Mouse (Mus musculus) forebrain, embryonic 13.5 days (tissue): ENCODE measurements at regions not wholly inside any gene's neighbourhood (a gene's known extent, or its start where the extent isn't known, plus 50 kb on each side); places are given as distances from the start of the nearest gene placed in this dataset.

Experiments
- ATAC-seq: fragments of 200-750 bp; cut with Nextera tagmentation; 2 replicates; pipeline ENCODE4 v1.8.0; 2017
- H3K27ac ChIP-seq: fragments of 300-500 bp; sonication (generic); 2 replicates; pipeline ENCODE4 v1.5.1; 2015; ENCODE audit warnings: inconsistent platforms, mild to moderate bottlenecking, moderate library complexity
- H3K27me3 ChIP-seq: fragments of 300-500 bp; sonication (generic); 2 replicates; pipeline ENCODE4 v1.6.1; 2015; ENCODE audit warnings: mild to moderate bottlenecking, inconsistent platforms
- H3K36me3 ChIP-seq: fragments of 300-500 bp; sonication (generic); 2 replicates; pipeline ENCODE4 v1.6.1; 2015; ENCODE audit warnings: mild to moderate bottlenecking, inconsistent platforms; ENCODE audit not compliant: poor library complexity, severe bottlenecking
- H3K4me1 ChIP-seq: fragments of 300-500 bp; sonication (generic); 2 replicates; pipeline ENCODE4 v1.6.1; 2015; ENCODE audit warnings: inconsistent platforms
- H3K4me2 ChIP-seq: fragments of 300-500 bp; sonication (generic); 2 replicates; pipeline ENCODE4 v1.6.1; 2015; ENCODE audit warnings: inconsistent platforms, mild to moderate bottlenecking, moderate library complexity
- H3K4me3 ChIP-seq: fragments of 300-500 bp; sonication (generic); 2 replicates; pipeline ENCODE4 v1.5.1; 2015; ENCODE audit warnings: mild to moderate bottlenecking, inconsistent platforms
- H3K9ac ChIP-seq: fragments of 300-500 bp; sonication (generic); 2 replicates; pipeline ENCODE4 v1.6.1; 2015; ENCODE audit warnings: mild to moderate bottlenecking, inconsistent platforms
- H3K9me3 ChIP-seq: fragments of 300-500 bp; sonication (generic); replicated peaks from 2 replicates; pipeline ENCODE4 v1.6.1; 2016; ENCODE audit warnings: inconsistent platforms
- WGBS: fragments of 180-500 bp; shearing (Covaris S2); methylation state at CpG from one replicate; pipeline ENCODE4 v1.1.7; 2015; 5-methylcytosine and 5-hydroxymethylcytosine counted together

GRCm38 (mm10) chr6:50713297-50713696, 59.1 kb upstream of the Npvf start:
- no peaks in the 10 kb centered on the region for H3K9me3 ChIP-seq
- H3K36me3 ChIP-seq: no peaks in the 10 kb centered on the region
- H3K4me1 ChIP-seq: no peaks in the 10 kb centered on the region
- no peak for ATAC-seq
- no peak overlapping the region for H3K4me3 ChIP-seq
- 84% methylated on average over 3 of the region's 3 CpGs for WGBS
- H3K9ac ChIP-seq: no peak overlapping the region
- no peak overlapping the region for H3K27ac ChIP-seq
- H3K4me2 ChIP-seq: no peak overlapping the region
- H3K27me3 ChIP-seq: no peaks in the 10 kb centered on the region

DNA sequence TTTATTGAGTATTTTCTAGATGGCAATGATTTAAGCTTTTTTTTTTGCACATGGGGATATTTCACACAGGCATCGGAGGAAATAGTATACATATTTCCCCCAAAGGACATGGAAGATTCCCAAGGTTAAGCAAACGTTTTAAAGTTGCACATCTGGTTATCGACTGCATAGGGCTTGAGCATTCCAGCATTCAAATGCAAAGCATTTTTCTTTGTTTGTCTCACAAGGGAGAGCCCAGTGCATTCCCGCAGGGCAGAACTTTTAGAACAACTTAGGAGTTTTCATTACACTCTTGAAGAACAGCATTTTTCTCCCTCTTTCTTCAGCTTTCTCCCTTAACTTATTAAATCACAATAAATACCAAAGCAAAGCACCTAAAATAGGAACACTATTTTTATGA, 64.4 kb upstream of the Npvf start:
- Histone ChIP-seq H3K4me1 (no peaks in the 10 kb centered on the region), H3K27ac (no peak overlapping the region), H3K9ac (no peak overlapping the region), H3K4me2 (no peak overlapping the region), H3K27me3 (no peaks in the 10 kb centered on the region), H3K36me3 (no peaks in the 10 kb centered on the region), H3K4me3 (no peak overlapping the region), H3K9me3 (no peaks in the 10 kb centered on the region)
- 20% methylated on average over 4 of the region's 4 CpGs for WGBS
- no peak for ATAC-seq

- no peak overlapping the region for H3K4me2 ChIP-seq
- no peaks in the 10 kb centered on the region for H3K9me3 ChIP-seq
- no peak for ATAC-seq
- H3K27ac ChIP-seq: no peak overlapping the region
- no peaks in the 10 kb centered on the region for H3K27me3 ChIP-seq
- 85% methylated on average over 4 of the region's 4 CpGs for WGBS
- no peak overlapping the region for H3K9ac ChIP-seq
- H3K4me3 ChIP-seq: no peak overlapping the region
- H3K4me1 ChIP-seq: no peaks in the 10 kb centered on the region
- H3K36me3 ChIP-seq: no peaks in the 10 kb centered on the region
These were observed 66.1 kb upstream of the Npvf start for GRCm38 (mm10) chr6:50720346-50720745.

GRCm38 (mm10) chr6:50725640-50726039, 71.4 kb upstream of the Npvf start:
- no peaks in the 10 kb centered on the region for H3K27me3 ChIP-seq
- H3K4me1 ChIP-seq: no peaks in the 10 kb centered on the region
- H3K27ac ChIP-seq: no peak overlapping the region
- WGBS: 68% methylated on average over 3 of the region's 3 CpGs
- H3K4me3 ChIP-seq: no peak overlapping the region
- no peak for ATAC-seq
- no peaks in the 10 kb centered on the region for H3K36me3 ChIP-seq
- no peak overlapping the region for H3K9ac ChIP-seq
- H3K4me2 ChIP-seq: no peak overlapping the region
- no peaks in the 10 kb centered on the region for H3K9me3 ChIP-seq

DNA sequence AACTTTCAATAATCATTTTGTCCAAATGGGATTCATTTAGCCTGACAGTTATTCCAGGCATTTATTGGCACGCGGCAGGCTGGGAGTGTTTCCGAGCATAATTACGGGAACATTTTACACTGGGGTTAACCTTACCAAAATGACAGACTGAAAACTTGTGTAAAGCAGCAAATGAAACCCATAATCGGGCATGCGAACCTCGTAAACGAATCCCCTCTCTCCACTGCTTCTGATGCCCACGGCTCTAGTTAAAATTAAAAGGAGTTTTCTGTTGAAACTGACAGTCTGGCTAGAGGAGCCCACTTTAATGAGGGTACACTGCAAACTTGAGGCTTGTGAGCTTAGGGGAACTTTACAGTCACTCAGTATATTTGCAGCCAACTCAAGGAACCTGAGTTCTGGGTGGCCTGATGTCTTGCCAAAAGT, 71.9 kb upstream of the Npvf start:
- no peak for ATAC-seq
- Histone ChIP-seq H3K27ac (no peak overlapping the region), H3K4me3 (no peak overlapping the region), H3K4me2 (no peak overlapping the region), H3K9me3 (no peaks in the 10 kb centered on the region), H3K4me1 (no peaks in the 10 kb centered on the region), H3K36me3 (no peaks in the 10 kb centered on the region), H3K9ac (no peak overlapping the region), H3K27me3 (no peaks in the 10 kb centered on the region)
- WGBS: 62% methylated on average over 9 of the region's 9 CpGs

GRCm38 (mm10) chr6:50730744-50731718, 76.8 kb upstream of the Npvf start:
- Histone ChIP-seq H3K9me3 (no peaks in the 10 kb centered on the region), H3K27me3 (no peaks in the 10 kb centered on the region), H3K27ac (no peak overlapping the region), H3K4me3 (no peak overlapping the region), H3K36me3 (no peaks in the 10 kb centered on the region), H3K4me1 (no peaks in the 10 kb centered on the region), H3K9ac (no peak overlapping the region), H3K4me2 (no peak overlapping the region)
- no peak for ATAC-seq
- WGBS: 80% methylated on average over 14 of the region's 14 CpGs

GRCm38 (mm10) chr6:50734701-50735100, 80.5 kb upstream of the Npvf start:
- Histone ChIP-seq H3K4me2 (no peak overlapping the region), H3K27ac (no peak overlapping the region), H3K27me3 (no peaks in the 10 kb centered on the region), H3K9me3 (no peaks in the 10 kb centered on the region), H3K9ac (no peak overlapping the region), H3K4me3 (no peak overlapping the region), H3K4me1 (no peaks in the 10 kb centered on the region), H3K36me3 (no peaks in the 10 kb centered on the region)
- 96% methylated on average over 2 of the region's 2 CpGs for WGBS
- no peak for ATAC-seq

DNA sequence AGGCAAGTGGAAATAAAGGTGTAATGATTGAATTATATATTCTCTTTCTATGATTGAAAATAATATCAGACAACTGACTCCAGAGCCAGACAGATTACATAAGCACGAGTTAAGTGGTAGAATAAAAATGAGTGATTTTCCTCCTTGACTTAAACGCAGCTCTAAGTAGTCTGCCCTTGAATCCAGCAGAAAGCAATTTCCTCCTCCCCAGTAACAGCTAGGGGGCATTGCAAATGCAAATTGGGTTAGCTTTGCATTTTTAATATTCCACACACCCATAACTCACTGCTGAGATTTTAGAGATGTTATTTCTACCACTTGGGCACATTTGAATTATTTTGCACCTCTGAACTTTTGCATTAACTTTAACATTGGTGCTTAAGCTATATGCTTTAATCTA, 81.6 kb upstream of the Npvf start:
- no peak for ATAC-seq
- Histone ChIP-seq H3K9ac (no peak overlapping the region), H3K9me3 (no peaks in the 10 kb centered on the region), H3K36me3 (no peaks in the 10 kb centered on the region), H3K27me3 (no peaks in the 10 kb centered on the region), H3K27ac (no peak overlapping the region), H3K4me3 (no peak overlapping the region), H3K4me2 (no peak overlapping the region), H3K4me1 (no peaks in the 10 kb centered on the region)
- WGBS: 64% methylated on average over 2 of the region's 2 CpGs

- Histone ChIP-seq H3K4me1 (no peaks in the 10 kb centered on the region), H3K9ac (no peak overlapping the region), H3K9me3 (no peaks in the 10 kb centered on the region), H3K4me2 (no peak overlapping the region), H3K36me3 (no peaks in the 10 kb centered on the region), H3K4me3 (no peak overlapping the region), H3K27ac (no peak overlapping the region), H3K27me3 (no peaks in the 10 kb centered on the region)
- WGBS: 74% methylated on average over 4 of the region's 4 CpGs
- ATAC-seq: no peak
These were observed 87.8 kb upstream of the Npvf start for GRCm38 (mm10) chr6:50742009-50742408.

GRCm38 (mm10) chr6:50744462-50745166, 90.4 kb upstream of the Npvf start:
- H3K4me3 ChIP-seq: no peak overlapping the region
- no peak overlapping the region for H3K27ac ChIP-seq
- H3K4me1 ChIP-seq: 0 out of 2 replicates have a peak, but pooled peaks cover 5% of the 10 kb centered on the region
- H3K4me2 ChIP-seq: no peak overlapping the region
- H3K27me3 ChIP-seq: no peaks in the 10 kb centered on the region
- no peak for ATAC-seq
- H3K9me3 ChIP-seq: no peaks in the 10 kb centered on the region
- H3K36me3 ChIP-seq: no peaks in the 10 kb centered on the region
- H3K9ac ChIP-seq: no peak overlapping the region
- 77% methylated on average over 6 of the region's 6 CpGs for WGBS

GRCm38 (mm10) chr6:50753151-50753550, 98.9 kb upstream of the Npvf start:
- ATAC-seq: no peak
- WGBS: 76% methylated on average over 7 of the region's 7 CpGs
- H3K9me3 ChIP-seq: no peaks in the 10 kb centered on the region

GRCm38 (mm10) chr6:50754786-50755185, 100.5 kb upstream of the Npvf start:
- Histone ChIP-seq H3K4me2 (no peak overlapping the region), H3K4me3 (no peak overlapping the region), H3K27ac (no peak overlapping the region), H3K9ac (no peak overlapping the region), H3K27me3 (no peaks in the 10 kb centered on the region), H3K36me3 (no peaks in the 10 kb centered on the region), H3K9me3 (no peaks in the 10 kb centered on the region), H3K4me1 (no peaks in the 10 kb centered on the region)
- no peak for ATAC-seq
- WGBS: 90% methylated on average over 12 of the region's 12 CpGs

More at GRCm38 (mm10) chr6:50753151-50753550, 98.9 kb upstream of the Npvf start:
- Histone ChIP-seq H3K36me3 (no peaks in the 10 kb centered on the region), H3K27me3 (no peaks in the 10 kb centered on the region), H3K27ac (no peak overlapping the region), H3K4me3 (no peak overlapping the region), H3K9ac (no peak overlapping the region), H3K4me2 (no peak overlapping the region), H3K4me1 (0 out of 2 replicates have a peak, but pooled peaks cover 5% of the 10 kb centered on the region)
